8 mouse cellular contexts compared by ENCODE assay signal in the genomic region with DNA sequence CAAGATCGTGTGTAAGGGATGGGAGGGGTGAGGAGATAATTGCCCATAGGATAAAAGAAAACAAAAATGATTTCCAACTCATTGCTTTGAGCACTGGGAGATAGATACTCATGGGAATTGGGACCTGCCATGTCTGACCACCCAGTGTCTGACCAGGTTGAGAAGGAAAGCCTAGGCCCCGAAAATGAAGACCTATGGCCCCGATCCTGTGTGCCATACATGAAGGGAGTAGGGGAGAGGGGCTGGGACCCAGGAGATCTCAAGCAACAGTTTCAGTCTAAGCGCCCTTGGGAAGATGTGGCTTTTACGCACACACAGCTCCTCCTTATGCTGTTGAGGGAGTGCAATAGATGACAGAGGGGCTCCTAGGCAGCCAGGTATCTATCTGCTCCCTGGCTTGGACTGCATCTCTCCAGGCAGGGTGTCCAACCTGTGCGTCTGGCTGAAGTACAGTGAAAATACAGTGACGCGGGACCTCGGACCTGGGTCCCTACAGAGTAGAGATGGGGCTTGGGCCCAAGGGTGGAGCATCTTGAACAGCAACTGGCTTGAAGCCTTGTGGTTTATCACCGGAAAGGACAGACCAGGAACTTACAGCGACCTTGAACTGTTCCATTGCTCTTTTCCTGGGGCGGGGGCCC. TPM values are rescaled to one million over a fixed set of nuclear protein-coding genes. Genes with fewer than 3 reads are reported as not detected.
A peak's percentile ranks its signal among the peaks of the same experiment; 100 is the strongest.
DNase-seq lines count a peak whose midpoint lies in the region; ATAC-seq and TF ChIP-seq lines count a peak whose summit lies in the region.

No protein-coding gene starts in this region.

- no peak for TF ChIP-seq CTCF in liver, adult 2 months (IDR thresholded peaks at IDR 0.05; ENCODE audit: low read depth, low read length)

- H3K4me1 ChIP-seq in liver, adult 2 months (ENCODE audit: control insufficient read depth, insufficient read depth, low read length), result no peaks in the 10 kb centered on the region
- H3K4me1 ChIP-seq in embryonic facial prominence, embryonic 15.5 days, result peaks cover 22% of the 10 kb centered on the region
- H3K4me1 ChIP-seq in hindbrain, embryonic 13.5 days (replicated peaks), result peaks cover 26% of the 10 kb centered on the region
- peaks cover 12% of the 10 kb centered on the region; the same call in 1 of the 2 replicates for H3K4me1 ChIP-seq in midbrain, embryonic 16.5 days (ENCODE audit: control insufficient read depth, insufficient read depth, low read length)

- TF ChIP-seq POLR2A in liver, adult 2 months (IDR thresholded peaks at IDR 0.05; ENCODE audit: extremely low read depth, insufficient read depth, low read length), result no peak

- H3K36me3 ChIP-seq in liver, adult 2 months (ENCODE audit: control insufficient read depth, insufficient read depth, low read length), result no peaks in the 10 kb centered on the region
- H3K36me3 ChIP-seq in embryonic facial prominence, embryonic 15.5 days, result no peaks in the 10 kb centered on the region
- no peaks in the 10 kb centered on the region for H3K36me3 ChIP-seq in hindbrain, embryonic 13.5 days
- H3K36me3 ChIP-seq in midbrain, embryonic 16.5 days (ENCODE audit: control insufficient read depth, insufficient read depth, low read length), result no peaks in the 10 kb centered on the region

- peak overlapping the region; percentile 91 for H3K4me2 ChIP-seq in embryonic facial prominence, embryonic 15.5 days (replicated peaks)
- peak overlapping the region; percentile 93 for H3K4me2 ChIP-seq in hindbrain, embryonic 13.5 days
- peak overlapping the region; percentile 95 for H3K4me2 ChIP-seq in midbrain, embryonic 16.5 days (ENCODE audit: low read length)

- peak overlapping the region; percentile 62 for H3K27ac ChIP-seq in liver, adult 2 months (replicated peaks; ENCODE audit: insufficient read depth, low read depth, low read length)
- H3K27ac ChIP-seq in embryonic facial prominence, embryonic 15.5 days (replicated peaks), result no peak overlapping the region
- no peak overlapping the region for H3K27ac ChIP-seq in hindbrain, embryonic 13.5 days
- no peak overlapping the region for H3K27ac ChIP-seq in midbrain, embryonic 16.5 days (ENCODE audit: low read length)

- H3K9me3 ChIP-seq in embryonic facial prominence, embryonic 15.5 days (replicated peaks), result no peaks in the 10 kb centered on the region
- H3K9me3 ChIP-seq in hindbrain, embryonic 13.5 days, result no peaks in the 10 kb centered on the region
- H3K9me3 ChIP-seq in midbrain, embryonic 16.5 days (replicated peaks; ENCODE audit: control insufficient read depth, low read length, poor library complexity, severe bottlenecking), result no peaks in the 10 kb centered on the region

- H3K4me3 ChIP-seq in liver, adult 2 months (ENCODE audit: insufficient read depth, low read depth, low read length), result peak overlapping the region; percentile 50; the same call in 1 of the 2 replicates
- peak overlapping the region; percentile 51 for H3K4me3 ChIP-seq in embryonic facial prominence, embryonic 15.5 days (replicated peaks)
- peak overlapping the region; percentile 48 for H3K4me3 ChIP-seq in hindbrain, embryonic 13.5 days
- peak overlapping the region; percentile 41 for H3K4me3 ChIP-seq in midbrain, embryonic 16.5 days (ENCODE audit: low read depth, low read length)

- 13% methylated on average over 12 of the region's 12 CpGs for WGBS in liver, adult 2 months
- WGBS in embryonic facial prominence, embryonic 15.5 days, result 11% methylated on average over 12 of the region's 12 CpGs
- WGBS in hindbrain, embryonic 13.5 days, result 7% methylated on average over 12 of the region's 12 CpGs
- WGBS in midbrain, embryonic 16.5 days, result 5% methylated on average over 12 of the region's 12 CpGs

- ATAC-seq in embryonic facial prominence, embryonic 15.5 days (ENCODE audit: insufficient number of reproducible peaks, low FRiP score, low TSS enrichment, low read depth), result 0 out of 2 replicates have a peak, but pooled peaks have one; percentile 8
- peak; percentile 25 for ATAC-seq in hindbrain, embryonic 13.5 days (ENCODE audit: low FRiP score)
- ATAC-seq in midbrain, embryonic 16.5 days, result peak; percentile 22
- no peak for ATAC-seq in CD4-positive, CD25-positive, alpha-beta regulatory T cell, adult 4 months

- peak; percentile 3 for DNase-seq in liver, adult 2 months (ENCODE audit: extremely low read depth, low read depth, low spot score)
- no peak for DNase-seq in liver
- DNase-seq in adrenal gland, adult 18-20 months (ENCODE audit: low spot score in 2 of 2), result no peak
- DNase-seq in layer of hippocampus, adult 8-10 months (ENCODE audit: low spot score in 2 of 2), result no peak

- 0 out of 2 replicates have a peak, but pooled peaks cover 5% of the 10 kb centered on the region for H3K27me3 ChIP-seq in liver, adult 2 months (ENCODE audit: control insufficient read depth, insufficient read depth, low read length)
- peaks cover 35% of the 10 kb centered on the region for H3K27me3 ChIP-seq in embryonic facial prominence, embryonic 15.5 days
- peaks cover 50% of the 10 kb centered on the region for H3K27me3 ChIP-seq in hindbrain, embryonic 13.5 days
- H3K27me3 ChIP-seq in midbrain, embryonic 16.5 days (ENCODE audit: control insufficient read depth, insufficient read depth, low read depth, low read length), result peaks cover 16% of the 10 kb centered on the region

- H3K9ac ChIP-seq in liver, adult 2 months (ENCODE audit: low read depth, low read length), result no peak overlapping the region
- H3K9ac ChIP-seq in embryonic facial prominence, embryonic 15.5 days, result no peak overlapping the region
- H3K9ac ChIP-seq in hindbrain, embryonic 13.5 days, result peak overlapping the region; percentile 63
- peak overlapping the region; percentile 61 for H3K9ac ChIP-seq in midbrain, embryonic 16.5 days (ENCODE audit: low read depth, low read length)

- no peaks in the 10 kb centered on the region for H3K79me2 ChIP-seq in liver, adult 2 months (ENCODE audit: control insufficient read depth, insufficient read depth, low read length)

RNA-seq across cellular contexts. Expression of a gene that starts 0.6 kb away (rescaled TPM):
- total RNA-seq in liver, adult 2 months (2014; rRNA removed), result 1.7 and 3.3 TPM in 2 replicates
- 1.6 and 3.5 TPM in 2 replicates for polyA plus RNA-seq in liver, adult 2 months (2012; rRNA removed)
- polyA plus RNA-seq in embryonic facial prominence, embryonic 15.5 days (2015; fragmentation: Nextera tagmentation; extraction: Ambion mirVana), result 6.4 and 7.3 TPM in 2 replicates
- 0.21 and 0.47 TPM in 2 replicates for polyA plus RNA-seq in hindbrain, embryonic 13.5 days (2015; fragmentation: Nextera tagmentation; extraction: Ambion mirVana)
- polyA plus RNA-seq in midbrain, embryonic 16.5 days (2015; fragmentation: Nextera tagmentation; extraction: Ambion mirVana), result 0.23 and 0.30 TPM in 2 replicates
- not detected for polyA plus RNA-seq in CD4-positive, CD25-positive, alpha-beta regulatory T cell, adult 4 months (2017; shearing (Covaris generic))
- total RNA-seq in adrenal gland, adult 18-20 months (2021), result under 1 TPM; 0.64 to 0.83 TPM
- total RNA-seq in layer of hippocampus, adult 8-10 months (2022), result 1 to 10 TPM; 4.6 to 8.1 (median 6.5) TPM

Comparison
In these comparisons a context has a peak if more than half of its experiments do, and no peak if none do; other contexts are left out.
1. H3K9ac ChIP-seq: peak in hindbrain, embryonic 13.5 days (single experiment) and midbrain, embryonic 16.5 days (single experiment); none in liver, adult 2 months (single experiment) and embryonic facial prominence, embryonic 15.5 days (single experiment).
2. Peak in every context shown above with its lines, with median percentiles within 50 percentile points of each other: H3K4me3 ChIP-seq and H3K4me2 ChIP-seq.